Mouse (Mus musculus) bone marrow, adult 2 months (tissue): ENCODE measurements around the gene Vmn2r89.

Source experiments
- CTCF ChIP-seq: fragments of 200-500 bp; IDR thresholded peaks from 2 replicates; pipeline ENCODE4 v1.5.1; 2011; ENCODE audit warnings: low read length, control low read depth; ENCODE audit not compliant: control insufficient read depth, insufficient read depth
- POLR2A ChIP-seq: fragments of 200-500 bp; IDR thresholded peaks from 2 replicates; pipeline ENCODE4 v1.6.1; 2011; ENCODE audit warnings: low read depth, mild to moderate bottlenecking, control low read depth, low read length, borderline replicate concordance; ENCODE audit not compliant: control insufficient read depth

DNA sequence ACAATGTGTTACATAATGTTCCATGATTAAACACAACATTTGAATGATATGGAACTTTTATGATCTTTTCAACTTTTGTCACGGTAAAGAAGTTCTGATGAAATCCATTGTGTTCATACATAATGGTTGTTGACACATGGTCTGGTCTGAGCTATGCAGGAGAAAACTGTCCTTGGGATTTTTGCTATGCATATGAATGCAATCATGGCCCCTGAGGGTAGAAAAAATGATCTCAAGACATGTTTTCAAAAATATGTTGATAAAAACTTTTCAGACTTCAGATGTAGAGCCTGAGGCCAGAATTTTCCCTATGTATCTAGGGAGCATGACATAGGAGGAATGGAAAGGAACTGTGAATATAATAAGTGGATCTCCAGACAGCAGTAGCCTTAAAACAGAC lies 41.1 kb upstream of the Vmn2r89 start, which contains the start of gene Vmn2r88:
- TF ChIP-seq CTCF (no peak), POLR2A (no peak)
